Mouse (Mus musculus) T-helper 1 cell (primary cell): Measurements from ENCODE around the gene Ppp1r3a.
"Not testable (repeated sequence)": the region's sequence is repeated elsewhere in the genome, so short reads cannot be mapped to it uniquely, and the experiment has no call there.

Experiments
- in situ Hi-C: fragments of 300-600 bp; cut with MboI, MseI; formaldehyde crosslinking; loops from one replicate; pipeline ENCODE4 v1.15.1; 2025; ENCODE audit warnings: high pct_unique_total_duplicates

Ppp1r3a gene

DNA sequence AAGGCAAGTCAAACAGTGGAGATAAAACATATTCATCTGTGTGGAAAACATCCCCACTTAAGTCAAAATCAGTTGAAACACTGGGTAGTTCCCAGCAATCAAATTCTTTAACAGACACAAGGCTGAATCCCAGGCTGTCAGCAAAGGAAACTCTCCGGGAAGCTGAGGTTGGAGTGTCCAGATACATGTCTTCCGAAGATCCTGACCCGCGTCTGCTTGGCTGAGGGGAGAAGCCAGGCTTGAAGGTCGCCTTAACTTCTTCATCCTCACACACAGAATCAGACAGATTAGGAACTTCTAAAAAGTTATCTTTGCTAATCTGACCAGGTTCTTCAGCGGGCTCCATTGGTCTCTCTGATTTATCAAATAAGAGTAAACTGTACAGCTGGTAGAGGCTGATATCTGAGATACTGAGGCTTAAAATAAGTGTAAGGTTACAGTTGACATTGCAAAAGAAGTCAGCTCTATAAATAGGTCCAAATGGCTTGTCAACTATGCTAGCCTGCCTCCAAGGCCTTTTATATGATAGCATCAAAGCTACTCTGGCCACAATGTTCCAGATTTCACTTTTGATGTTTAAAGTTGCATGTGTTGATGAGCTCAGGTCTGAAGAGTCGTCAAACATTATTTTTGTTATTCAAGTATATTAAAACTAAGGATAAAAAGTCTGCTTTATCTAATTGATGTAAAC is at the start of gene Ppp1r3a:
TSS of gene Ppp1r3a (minus strand) at position 374 of the 691 bp plus-strand sequence.
- in situ Hi-C loops, result no loop called here

GRCm38 (mm10) chr6:14787157-14787938 is 32.3 kb upstream of the Ppp1r3a start:
- in situ Hi-C loops, result no loop called here

DNA sequence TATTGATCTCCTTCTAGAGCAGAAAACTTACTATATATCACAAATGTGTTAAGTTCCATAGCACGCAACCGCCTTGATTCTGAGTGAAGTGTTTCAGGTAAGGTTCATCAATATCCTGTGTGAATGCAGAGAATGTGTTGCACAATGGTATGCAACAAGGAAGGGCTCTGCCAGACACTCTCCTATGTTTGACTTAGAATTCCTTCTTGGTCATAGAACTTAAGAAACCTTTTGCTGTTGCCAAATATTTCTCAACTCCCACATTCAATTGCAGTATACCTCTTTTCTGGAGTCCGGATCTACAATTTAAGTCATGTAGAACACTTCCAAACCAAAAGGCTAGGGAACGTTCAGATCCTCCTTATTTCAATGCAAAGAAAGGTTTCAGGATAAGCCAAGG is 22.8 kb upstream of the Ppp1r3a start:
- in situ Hi-C loops, result no loop called here

- in situ Hi-C loops, result no loop called here
These were observed 16.6 kb upstream of the Ppp1r3a start for GRCm38 (mm10) chr6:14771717-14772116.

- in situ Hi-C loops, result no loop called here
These were observed 2.4 kb upstream of the Ppp1r3a start for GRCm38 (mm10) chr6:14757486-14757885.

DNA sequence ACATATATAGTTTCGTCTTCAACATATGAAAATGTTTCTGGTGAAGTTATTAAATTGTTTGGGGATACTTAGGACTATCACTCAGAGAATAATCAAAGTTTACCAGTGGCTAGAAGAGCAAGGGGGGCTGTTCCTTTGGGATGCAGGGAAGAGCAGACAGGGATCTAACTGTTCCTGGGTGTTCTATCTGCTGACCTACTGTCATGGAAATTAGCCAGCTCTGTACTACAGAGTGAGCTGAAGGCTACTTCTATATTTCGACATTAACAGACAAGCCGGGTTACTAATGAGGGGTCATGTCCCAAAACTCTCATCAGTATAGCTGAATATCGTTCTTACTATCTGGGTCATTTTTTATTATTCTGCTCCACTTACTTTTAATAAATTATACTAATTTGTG is 1.6 kb downstream of the Ppp1r3a start:
- in situ Hi-C loops, result no loop called here

DNA sequence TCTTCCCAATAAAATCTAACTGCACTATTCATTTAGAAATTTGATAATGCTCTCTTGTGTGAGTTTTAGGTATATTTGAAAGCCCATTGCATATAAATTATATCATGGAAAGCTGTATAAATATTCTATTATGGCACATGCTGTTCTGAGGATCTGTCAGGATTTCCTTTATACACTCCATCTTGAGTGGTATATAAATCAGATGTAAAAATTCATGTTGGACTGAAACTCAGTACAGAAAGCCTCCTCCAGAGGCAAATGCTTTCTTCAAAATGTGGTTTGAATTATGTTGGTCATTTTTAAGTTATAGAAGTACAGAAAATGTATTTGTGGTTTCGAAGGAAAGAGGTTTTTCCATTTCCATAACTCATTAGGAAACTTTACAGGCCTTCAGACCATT is 2.9 kb downstream of the Ppp1r3a start:
- in situ Hi-C loops, result no loop called here

GRCm38 (mm10) chr6:14747000-14747399 is 8.1 kb downstream of the Ppp1r3a start:
- in situ Hi-C loops, result no loop called here

GRCm38 (mm10) chr6:14736017-14736416 is 19.1 kb downstream of the Ppp1r3a start:
- in situ Hi-C loops, result no loop called here

DNA sequence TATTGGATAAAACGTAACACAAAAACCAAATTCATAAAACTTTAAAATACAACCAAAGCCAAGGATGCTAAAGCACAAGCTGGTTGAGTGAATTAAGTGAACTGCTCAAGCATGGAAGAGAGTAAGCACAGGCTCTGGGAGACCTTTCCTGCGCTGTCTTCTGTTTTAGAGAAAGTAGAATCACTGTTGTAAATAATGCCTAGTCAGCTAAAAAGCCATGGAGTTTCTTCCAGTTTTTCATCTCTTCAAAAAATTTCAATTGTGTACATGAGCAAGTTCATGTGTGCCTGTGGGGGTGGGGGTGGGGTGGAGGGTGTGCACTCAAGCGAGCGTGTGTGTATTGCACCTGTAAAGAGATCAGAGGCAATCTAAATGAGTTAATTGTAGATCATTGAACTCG is 24.1 kb downstream of the Ppp1r3a start:
- in situ Hi-C loops, result no loop called here

DNA sequence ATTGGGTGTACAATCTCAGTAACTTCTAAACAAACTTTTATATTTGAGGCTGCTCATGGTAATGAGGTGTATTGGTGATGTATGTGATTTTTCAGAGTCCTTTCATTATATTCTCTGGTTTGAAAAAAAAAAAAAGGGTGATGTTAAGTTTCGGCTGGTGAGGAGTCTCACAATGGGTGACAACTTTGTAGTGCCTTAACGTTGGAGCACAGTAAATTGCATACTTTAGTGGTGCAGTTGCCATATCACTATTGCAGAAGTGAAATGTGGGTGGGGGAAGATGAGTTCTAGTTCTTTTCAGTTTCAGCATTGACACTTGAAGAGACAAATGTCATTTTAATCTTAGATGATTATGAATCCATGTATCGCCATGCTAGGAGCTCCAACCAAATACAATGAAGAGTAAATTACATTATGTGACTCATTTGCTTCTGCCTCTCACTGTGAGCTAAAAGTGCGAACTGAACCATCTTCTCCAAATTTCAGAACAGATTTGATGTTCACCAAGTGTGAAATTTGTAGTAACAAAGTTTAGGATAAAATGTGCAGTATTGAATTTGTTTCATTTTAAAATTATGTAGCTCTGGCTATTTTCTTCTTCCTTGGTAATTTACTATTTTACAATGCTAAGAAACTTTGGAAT is 34.2 kb downstream of the Ppp1r3a start:
- in situ Hi-C loops, result no loop called here

- in situ Hi-C loops, result no loop called here
These were observed 34.8 kb downstream of the Ppp1r3a start for GRCm38 (mm10) chr6:14720110-14720771.

DNA sequence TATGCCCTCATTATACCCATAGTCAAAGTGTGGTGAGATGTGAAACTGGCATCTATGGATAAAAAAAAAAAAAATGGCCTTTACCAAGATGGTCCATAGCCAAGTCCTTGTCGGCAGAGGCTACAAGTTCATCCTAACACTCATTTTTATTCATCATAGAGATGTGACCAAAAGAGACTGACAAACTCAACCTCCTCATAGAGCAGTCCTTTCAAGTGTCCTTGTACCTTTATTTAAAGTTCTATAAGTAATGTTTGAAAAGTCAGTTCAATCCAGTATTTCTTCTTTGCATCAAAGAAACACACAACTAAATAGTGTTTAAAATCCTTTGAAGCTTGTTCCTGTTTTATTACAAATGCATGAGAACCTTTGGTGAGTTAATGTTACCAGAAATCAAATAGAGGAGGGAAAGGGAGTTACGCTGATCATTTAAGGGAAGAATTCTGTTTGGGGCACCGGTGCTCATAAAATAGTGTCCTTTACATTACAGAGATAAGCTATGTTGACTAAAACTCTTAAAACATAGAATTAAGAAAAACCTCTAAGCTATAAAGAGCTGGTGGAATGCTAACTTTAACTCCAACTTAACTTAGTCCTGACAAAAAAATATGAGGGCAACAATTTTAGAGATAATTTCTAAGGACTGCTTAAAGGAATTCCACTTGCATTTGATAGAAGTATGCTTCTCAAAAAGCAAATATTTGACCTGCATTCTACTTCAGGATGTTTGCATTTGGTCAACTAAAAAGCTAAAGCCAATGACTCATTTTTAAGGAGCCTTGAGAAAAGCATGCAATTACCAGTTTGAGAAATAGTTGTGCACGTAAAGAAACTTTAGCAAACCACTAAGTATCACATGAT is 39.7 kb downstream of the Ppp1r3a start:
- in situ Hi-C loops, result no loop called here

GRCm38 (mm10) chr6:14712146-14712545 is 42.9 kb downstream of the Ppp1r3a start:
- in situ Hi-C loops, result no loop called here

DNA sequence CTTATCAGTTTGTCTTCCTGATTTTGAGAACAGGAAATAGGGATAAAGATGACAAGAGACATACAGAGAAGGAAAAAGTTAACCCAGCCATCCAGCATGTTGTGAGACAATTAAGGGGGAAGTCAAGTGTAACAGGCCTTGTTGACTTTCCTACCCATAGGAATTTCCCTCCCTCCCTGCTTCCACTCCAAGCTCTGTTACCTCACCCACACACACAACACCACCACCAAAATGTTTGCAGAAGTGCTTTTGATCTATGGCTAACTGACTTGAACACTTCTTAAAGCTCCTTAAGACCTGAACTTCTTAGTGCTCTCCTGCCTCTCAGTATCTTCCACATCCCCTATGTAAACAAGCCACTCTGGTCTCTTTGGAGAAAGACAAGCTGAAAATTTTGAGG is 55.0 kb downstream of the Ppp1r3a start:
- in situ Hi-C loops, result no loop called here

- in situ Hi-C loops, result not testable (repeated sequence)
These were observed 75.7 kb downstream of the Ppp1r3a start for GRCm38 (mm10) chr6:14679231-14679887.

DNA sequence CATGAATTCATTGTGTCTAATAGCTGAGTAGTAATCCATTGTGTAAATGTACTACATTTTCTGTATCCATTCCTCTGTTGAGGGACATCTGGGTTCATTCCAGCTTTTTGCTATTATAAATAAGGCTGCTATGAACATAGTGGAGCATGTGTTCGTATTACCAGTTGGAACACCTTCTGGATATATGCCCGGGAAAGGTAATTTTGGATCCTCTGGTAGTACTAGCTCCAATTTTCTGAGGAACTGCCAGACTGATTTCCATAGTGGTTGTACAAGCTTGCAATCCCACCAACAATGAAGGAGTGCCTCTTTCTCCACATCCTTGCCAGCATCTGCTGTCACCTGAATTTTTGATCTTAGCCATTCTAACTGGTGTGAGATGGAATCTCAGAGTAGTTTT is 86.1 kb downstream of the Ppp1r3a start:
- in situ Hi-C loops, result not testable (repeated sequence)

DNA sequence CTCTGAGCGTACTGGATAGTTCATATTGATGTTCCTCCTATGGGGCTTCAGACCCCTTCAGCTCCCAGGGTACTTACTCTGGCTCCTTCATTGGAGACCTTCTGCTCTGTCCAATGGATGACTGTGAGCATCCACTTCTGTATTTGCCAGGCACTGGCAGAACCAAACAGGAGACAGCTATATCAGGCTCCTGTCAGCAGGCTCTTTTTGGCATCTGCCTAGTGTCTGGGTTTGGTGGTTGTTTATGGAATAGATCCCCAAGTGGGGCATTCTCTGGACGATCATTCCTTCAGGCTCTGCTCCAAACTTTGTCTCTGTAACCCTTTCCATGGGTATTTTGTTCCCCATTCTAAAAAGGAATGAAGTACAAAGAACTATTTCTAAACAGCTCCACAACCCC is 87.4 kb downstream of the Ppp1r3a start:
- in situ Hi-C loops, result not testable (repeated sequence)
